Mouse (Mus musculus) embryonic fibroblast, embryonic 13.5 days (primary cell): ENCODE measurements at regions not wholly inside any gene's neighbourhood (a gene's known extent, or its start where the extent isn't known, plus 50 kb on each side); places are given as distances from the start of the nearest gene placed in this dataset.

Source experiments
- CTCF ChIP-seq: IDR thresholded peaks from 2 replicates; pipeline ENCODE4 v1.5.1; 2011; ENCODE audit warnings: mild to moderate bottlenecking, control low read depth, low read length, moderate library complexity, borderline replicate concordance; ENCODE audit not compliant: insufficient read depth
- POLR2A ChIP-seq: IDR thresholded peaks from 2 replicates; pipeline ENCODE4 v1.6.1; 2011; ENCODE audit warnings: low read depth, mild to moderate bottlenecking, control low read depth, low read length, moderate library complexity

- TF ChIP-seq POLR2A, result no peak
- no peak for TF ChIP-seq CTCF
Observed at GRCm38 (mm10) chr6:126303086-126303485, 136.4 kb upstream of the Ntf3 start.
